ENCODE assay signal across 8 mouse cellular contexts in genomic region chr16:4862863-4863483, GRCm38 (mm10). TPM values are rescaled to one million over a fixed set of nuclear protein-coding genes. Genes with fewer than 3 reads are reported as not detected.
DNase-seq lines count a peak whose midpoint lies in the region; ATAC-seq and TF ChIP-seq lines count a peak whose summit lies in the region.

No protein-coding gene starts in this region.

- H3K36me3 ChIP-seq in G1E (replicated peaks): no peaks in the 10 kb centered on the region
- H3K36me3 ChIP-seq in forebrain, embryonic 16.5 days (ENCODE audit: control insufficient read depth, insufficient read depth): no peaks in the 10 kb centered on the region

- peaks cover 16% of the 10 kb centered on the region; the same call in 1 of the 2 replicates for H3K27me3 ChIP-seq in G1E (ENCODE audit: insufficient read depth, low read length)
- H3K27me3 ChIP-seq in forebrain, embryonic 16.5 days (replicated peaks; ENCODE audit: control insufficient read depth, insufficient read depth, low read length): no peaks in the 10 kb centered on the region

- no peaks in the 10 kb centered on the region for H3K9me3 ChIP-seq in G1E (replicated peaks)
- no peaks in the 10 kb centered on the region for H3K9me3 ChIP-seq in forebrain, embryonic 16.5 days (ENCODE audit: control insufficient read depth, low read length)

- WGBS in forebrain, embryonic 16.5 days: 55% methylated on average over 9 of the region's 9 CpGs

- TF ChIP-seq CTCF in G1E (IDR thresholded peaks at IDR 0.05; ENCODE audit: low read depth, low read length): peak; percentile 58

- peak; percentile 43 for DNase-seq in G1E (ENCODE audit: low spot score)
- DNase-seq in brain, adult 2 months (ENCODE audit: low read depth, low spot score): peak; percentile 87
- peak; percentile 73 to 75 for DNase-seq in heart, postnatal 36 days
- DNase-seq in layer of hippocampus, adult 9-11 months: peak; percentile 81
- peak; percentile 85 for DNase-seq in lung, postnatal 14 days
- DNase-seq in retina, postnatal 1 day: peak; percentile 71
- peak; percentile 72 for DNase-seq in thymus, postnatal 36 days

- no peak overlapping the region for H3K4me3 ChIP-seq in G1E (ENCODE audit: low read depth, low read length)
- no peak overlapping the region for H3K4me3 ChIP-seq in forebrain, embryonic 16.5 days (replicated peaks; ENCODE audit: low read length)

- peaks cover 17% of the 10 kb centered on the region for H3K4me1 ChIP-seq in G1E (ENCODE audit: insufficient read depth, low read depth, low read length)
- no peaks in the 10 kb centered on the region for H3K4me1 ChIP-seq in forebrain, embryonic 16.5 days (replicated peaks; ENCODE audit: control insufficient read depth, insufficient read depth, low read length)

- H3K27ac ChIP-seq in forebrain, embryonic 16.5 days (ENCODE audit: low read length): no peak overlapping the region

- H3K9ac ChIP-seq in forebrain, embryonic 16.5 days (replicated peaks; ENCODE audit: low read depth, low read length): no peak overlapping the region

- no peak overlapping the region for H3K4me2 ChIP-seq in forebrain, embryonic 16.5 days (ENCODE audit: low read length)

- intact Hi-C loops in heart, postnatal 36 days (cut with DNase I): loop anchor here (1.0 to 10.0 kb wide), 4 partner anchors 50 to 231 kb away; no protein-coding TSS in a partner anchor

- ATAC-seq in G1E (ENCODE audit: extremely low read depth, insufficient number of reproducible peaks, low FRiP score, poor library complexity, severe bottlenecking): peak; percentile 50; the same call in 1 of the 2 replicates
- ATAC-seq in forebrain, embryonic 16.5 days: peak; percentile 67; the same call in 1 of the 2 replicates

RNA-seq across cellular contexts. Expression of gene Ubald1, which starts 17.1 kb away (rescaled TPM):
- total RNA-seq in G1E (2014; fragmentation: Nextera tagmentation) (58.9 and 70.4 TPM in 2 replicates), G1E (2017) (6.9 and 7.2 TPM in 2 replicates)
- 189 and 228 TPM in 2 replicates for polyA plus RNA-seq in G1E (2012)
- 49.9 and 51.8 TPM in 2 replicates for polyA plus RNA-seq in forebrain, embryonic 16.5 days (2015; fragmentation: Nextera tagmentation; extraction: Ambion mirVana)
- total RNA-seq in heart, postnatal 36 days (2021): 10 to 100 TPM; 20.0 to 21.6 TPM

RNA-seq across cellular contexts. Expression of gene Mgrn1, which starts 23.1 kb away (rescaled TPM):
- total RNA-seq in G1E (2014; fragmentation: Nextera tagmentation): 30.4 and 32.1 TPM in 2 replicates
- 16.1 and 18.6 TPM in 2 replicates for total RNA-seq in G1E (2017)
- polyA plus RNA-seq in G1E (2012): 19.3 and 22.5 TPM in 2 replicates
- 104 and 108 TPM in 2 replicates for polyA plus RNA-seq in forebrain, embryonic 16.5 days (2015; fragmentation: Nextera tagmentation; extraction: Ambion mirVana)
- total RNA-seq in heart, postnatal 36 days (2021): 100 to 1,000 TPM; 154 to 155 TPM

RNA-seq across cellular contexts. Expression of gene 4930562C15Rik, which starts 27.8 kb away (rescaled TPM):
- total RNA-seq in G1E (2014; fragmentation: Nextera tagmentation): not detected in 2 replicates
- total RNA-seq in G1E (2017): 0.06 and 0.16 TPM in 2 replicates
- not detected in 2 replicates for polyA plus RNA-seq in G1E (2012)
- 0.15 and 0.80 TPM in 2 replicates for polyA plus RNA-seq in forebrain, embryonic 16.5 days (2015; fragmentation: Nextera tagmentation; extraction: Ambion mirVana)
- total RNA-seq in heart, postnatal 36 days (2021): not detected

Comparison
In these comparisons a context has a peak if more than half of its experiments do, and no peak if none do; other contexts are left out.
1. RNA of gene Mgrn1, which starts 23.1 kb away (total RNA-seq): 154 to 155 TPM in heart, postnatal 36 days; 16.1 to 32.1 TPM in G1E; every median in the first group is over 4 times any median in the second.
2. Peak in every context shown above with its lines, with median percentiles within 50 percentile points of each other: DNase-seq.